ENCODE assay signal across 11 mouse cellular contexts in the genomic region with DNA sequence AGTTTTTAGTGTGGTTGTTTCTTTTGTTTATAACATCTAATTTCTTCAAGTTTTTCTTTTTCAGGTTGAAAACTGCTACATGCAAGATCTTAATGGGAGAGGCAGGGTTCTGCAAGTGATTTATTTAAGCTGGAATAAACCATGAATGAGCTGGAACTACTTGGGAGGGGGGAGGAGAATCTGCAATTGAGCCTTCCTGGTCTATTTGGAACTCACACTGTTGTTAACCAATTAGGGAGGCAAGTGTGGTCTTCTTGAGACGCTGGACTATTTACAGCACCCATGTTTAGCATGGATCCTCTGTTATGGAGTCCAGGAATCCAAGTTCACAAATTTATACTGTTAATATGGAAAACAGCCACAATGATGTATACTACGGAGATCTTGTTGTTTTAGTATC. TPM values are rescaled to one million over a fixed set of nuclear protein-coding genes. Genes with fewer than 3 reads are reported as not detected.
A peak's percentile ranks its signal among the peaks of the same experiment; 100 is the strongest.
DNase-seq lines count a peak whose midpoint lies in the region; ATAC-seq lines count a peak whose summit lies in the region.
"Had no signal": no experiment of that assay in that cellular context is flagged by ENCODE, and none has a peak within 500 bp of the region (broad histone marks: within the 10 kb centered on the region; RNA-seq: fewer than 3 reads in every experiment).

No protein-coding gene starts in this region.

- H3K27me3 ChIP-seq in heart, embryonic 14.5 days (ENCODE audit: control insufficient read depth, insufficient read depth, low read length), result peaks cover 16% of the 10 kb centered on the region; the same call in 1 of the 2 replicates
- H3K27me3 ChIP-seq in embryonic facial prominence, embryonic 12.5 days, result peaks cover 9% of the 10 kb centered on the region; the same call in 1 of the 2 replicates
- H3K27me3 ChIP-seq in hindbrain, embryonic 12.5 days, result peaks cover 27% of the 10 kb centered on the region
- peaks cover 34% of the 10 kb centered on the region for H3K27me3 ChIP-seq in midbrain, embryonic 13.5 days

- peaks cover 13% of the 10 kb centered on the region for H3K36me3 ChIP-seq in heart, embryonic 14.5 days (ENCODE audit: control insufficient read depth, insufficient read depth, low read length)
- peaks cover 15% of the 10 kb centered on the region for H3K36me3 ChIP-seq in embryonic facial prominence, embryonic 12.5 days
- peaks cover 16% of the 10 kb centered on the region for H3K36me3 ChIP-seq in hindbrain, embryonic 12.5 days
- H3K36me3 ChIP-seq in midbrain, embryonic 13.5 days, result peaks cover 16% of the 10 kb centered on the region

- peak overlapping the region; percentile 99 for H3K4me2 ChIP-seq in heart, embryonic 14.5 days (ENCODE audit: low read length)
- H3K4me2 ChIP-seq in embryonic facial prominence, embryonic 12.5 days (replicated peaks), result peak overlapping the region; percentile 68
- H3K4me2 ChIP-seq in hindbrain, embryonic 12.5 days (replicated peaks), result peak overlapping the region; percentile 85
- H3K4me2 ChIP-seq in midbrain, embryonic 13.5 days (replicated peaks), result peak overlapping the region; percentile 87

- no peak for ATAC-seq in heart, embryonic 14.5 days (ENCODE audit: insufficient number of reproducible peaks, insufficient read depth, low FRiP score, low read depth)
- ATAC-seq in embryonic facial prominence, embryonic 12.5 days (ENCODE audit: insufficient number of reproducible peaks, insufficient read depth, low FRiP score, low TSS enrichment), result no peak
- no peak for ATAC-seq in hindbrain, embryonic 12.5 days (ENCODE audit: low FRiP score)
- no peak for ATAC-seq in midbrain, embryonic 13.5 days

- H3K4me3 ChIP-seq in heart, embryonic 14.5 days (ENCODE audit: control insufficient read depth in 1 of 2, insufficient read depth in 1 of 2, low read depth in 1 of 2, low read length in 2 of 2), result peak overlapping the region; percentile 83 to 94; a peak in 2 of 4 replicates
- H3K4me3 ChIP-seq in embryonic facial prominence, embryonic 12.5 days, result peak overlapping the region; percentile 75
- peak overlapping the region; percentile 88 for H3K4me3 ChIP-seq in hindbrain, embryonic 12.5 days
- H3K4me3 ChIP-seq in midbrain, embryonic 13.5 days (replicated peaks), result peak overlapping the region; percentile 73

- no peak for DNase-seq in heart, adult 11 months
- no peak for DNase-seq in embryo, embryonic 9.5 days (ENCODE audit: extremely low spot score)
- no peak for DNase-seq in spleen, postnatal 14 days (ENCODE audit: low spot score in 2 of 2)
- no peak for DNase-seq in adrenal gland, postnatal 36 days
- DNase-seq: right cerebral cortex, adult 18-20 months; thymus, adult 2 months had no signal

- H3K9me3 ChIP-seq in heart, embryonic 14.5 days (ENCODE audit: control insufficient read depth, low read length), result no peaks in the 10 kb centered on the region
- H3K9me3 ChIP-seq in embryonic facial prominence, embryonic 12.5 days, result no peaks in the 10 kb centered on the region
- no peaks in the 10 kb centered on the region for H3K9me3 ChIP-seq in hindbrain, embryonic 12.5 days (replicated peaks)
- no peaks in the 10 kb centered on the region for H3K9me3 ChIP-seq in midbrain, embryonic 13.5 days

- no peak overlapping the region for H3K27ac ChIP-seq in heart, embryonic 14.5 days (replicated peaks in 1 of 2; ENCODE audit: control insufficient read depth in 1 of 2, insufficient read depth in 1 of 2, low read depth in 2 of 2, low read length in 2 of 2)
- H3K27ac ChIP-seq in embryonic facial prominence, embryonic 12.5 days, result peak overlapping the region; percentile 99
- H3K27ac ChIP-seq in hindbrain, embryonic 12.5 days, result peak overlapping the region; percentile 99; the same call in 1 of the 2 replicates
- H3K27ac ChIP-seq in midbrain, embryonic 13.5 days, result peak overlapping the region; percentile 97

- 53% methylated on average over 2 of the region's 2 CpGs for WGBS in heart, embryonic 14.5 days
- WGBS in embryonic facial prominence, embryonic 12.5 days, result 33% methylated on average over 2 of the region's 2 CpGs
- WGBS in hindbrain, embryonic 12.5 days, result 52% methylated on average over 2 of the region's 2 CpGs
- 49% methylated on average over 2 of the region's 2 CpGs for WGBS in midbrain, embryonic 13.5 days

- H3K4me1 ChIP-seq in heart, embryonic 14.5 days (ENCODE audit: control insufficient read depth in 2 of 2, insufficient read depth in 2 of 2, low read length in 2 of 2), result peaks cover 15 to 18% of the 10 kb centered on the region in 2 experiments
- H3K4me1 ChIP-seq in embryonic facial prominence, embryonic 12.5 days, result peaks cover 49% of the 10 kb centered on the region
- H3K4me1 ChIP-seq in hindbrain, embryonic 12.5 days, result peaks cover 46% of the 10 kb centered on the region
- H3K4me1 ChIP-seq in midbrain, embryonic 13.5 days (replicated peaks), result peaks cover 56% of the 10 kb centered on the region

- peak overlapping the region; percentile 88 for H3K9ac ChIP-seq in heart, embryonic 14.5 days (ENCODE audit: low read length)
- H3K9ac ChIP-seq in embryonic facial prominence, embryonic 12.5 days, result peak overlapping the region; percentile 92
- peak overlapping the region; percentile 96; the same call in 1 of the 2 replicates for H3K9ac ChIP-seq in hindbrain, embryonic 12.5 days
- peak overlapping the region; percentile 97 for H3K9ac ChIP-seq in midbrain, embryonic 13.5 days (replicated peaks)

RNA-seq across cellular contexts. Expression of gene Sertad4, which starts 2.1 kb away (rescaled TPM):
- 14.8 and 17.0 TPM in 2 replicates for polyA plus RNA-seq in heart, embryonic 14.5 days (2014; fragmentation: Nextera tagmentation; extraction: Ambion mirVana)
- polyA plus RNA-seq in embryonic facial prominence, embryonic 12.5 days (2016; fragmentation: Nextera tagmentation; extraction: Ambion mirVana), result 69.6 and 80.7 TPM in 2 replicates
- 40.9 and 49.9 TPM in 2 replicates for polyA plus RNA-seq in hindbrain, embryonic 12.5 days (2016; fragmentation: Nextera tagmentation; extraction: Ambion mirVana)
- polyA plus RNA-seq in midbrain, embryonic 13.5 days (2015; fragmentation: Nextera tagmentation; extraction: Ambion mirVana), result 33.2 and 38.7 TPM in 2 replicates
- total RNA-seq in adrenal gland, postnatal 36 days (2021), result 1 to 10 TPM; 2.8 to 9.5 TPM
- total RNA-seq: megakaryocyte, adult 5-6 weeks had no signal

Comparison
In these comparisons a context has a peak if more than half of its experiments do, and no peak if none do; other contexts are left out.
1. H3K27ac ChIP-seq: peak in embryonic facial prominence, embryonic 12.5 days (single experiment), hindbrain, embryonic 12.5 days (single experiment) and midbrain, embryonic 13.5 days (single experiment); none in heart, embryonic 14.5 days (0 of 2).
2. Peak in every context shown above with its lines, with median percentiles within 50 percentile points of each other: H3K4me2 ChIP-seq, H3K4me3 ChIP-seq and H3K9ac ChIP-seq.